Mouse (Mus musculus) heart, adult 2 months (tissue): Measurements from ENCODE around the gene Dgkb.

ENCODE experiments used
- CTCF ChIP-seq: fragments of 200-600 bp; IDR thresholded peaks from 2 replicates; pipeline ENCODE4 v1.8.1; 2022; ENCODE audit warnings: antibody characterized with exemption, mild to moderate bottlenecking, moderate library complexity
- EP300 ChIP-seq: fragments of 200-500 bp; IDR thresholded peaks from 2 replicates; pipeline ENCODE4 v1.6.1; 2011; ENCODE audit warnings: low read depth, low read length, control low read depth; ENCODE audit not compliant: insufficient read depth
- POLR2A ChIP-seq: fragments of 200-500 bp; IDR thresholded peaks from 2 replicates; pipeline ENCODE4 v1.6.1; 2011; ENCODE audit warnings: mild to moderate bottlenecking, low read depth, low read length, control low read depth; ENCODE audit not compliant: insufficient read depth

DNA sequence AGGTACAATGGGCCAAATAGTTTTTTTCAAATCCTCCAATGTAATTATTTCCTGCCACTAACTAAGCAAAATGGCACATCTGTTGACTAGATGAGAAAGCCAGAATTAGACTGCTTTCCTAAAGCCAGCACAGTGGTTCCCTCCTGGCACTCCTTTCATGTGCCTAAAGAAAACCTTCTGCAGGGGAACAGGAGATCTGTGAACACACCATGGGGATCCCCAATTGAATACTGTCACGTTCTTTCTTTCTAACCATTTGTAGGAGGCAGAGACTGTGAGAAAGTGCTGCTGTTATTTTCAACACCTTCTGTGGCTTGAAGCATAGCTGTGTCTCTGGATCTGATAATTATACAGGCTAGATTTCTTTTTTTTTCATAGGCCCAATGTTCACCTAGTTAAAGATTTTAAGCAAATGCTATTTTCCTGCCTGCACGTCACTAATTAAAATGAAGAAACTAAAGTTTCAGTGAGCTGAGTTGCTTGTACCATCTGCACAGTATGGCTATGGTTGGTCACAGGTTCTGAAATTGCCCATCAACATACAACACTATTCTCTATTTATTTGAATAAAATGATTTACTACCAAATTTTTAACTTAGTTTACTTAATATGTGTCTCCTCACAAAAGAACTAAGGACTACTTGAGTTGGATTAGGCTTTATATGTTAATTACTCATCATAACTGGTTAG, 161.1 kb downstream of the Dgkb start:
- TF ChIP-seq CTCF (no peak), POLR2A (no peak), EP300 (no peak)
